Mouse (Mus musculus) heart, postnatal 14 days (tissue): ENCODE measurements around the gene Notum. TPM values are rescaled to one million over a fixed set of nuclear protein-coding genes. Genes with fewer than 3 reads are reported as not detected.

ENCODE experiments used
- DNase-seq, 2 experiments: peaks; one replicate each; pipeline ENCODE4 v3.0.0; 2021 to 2022
- intact Hi-C: fragments of 180-260 bp; cut with DNase I; formaldehyde crosslinking; loops from one replicate; pipeline ENCODE4 v1.15.1; 2025
- total RNA-seq, 2 experiments: library from RNA; stranded (reverse); gene quantifications; 2 replicates each; pipeline ENCODE4 v1.2.3; 2021

The Notum gene
- total RNA-seq, 2 experiments from 2014 or later, result 0.27 TPM; not detected in 1

DNA sequence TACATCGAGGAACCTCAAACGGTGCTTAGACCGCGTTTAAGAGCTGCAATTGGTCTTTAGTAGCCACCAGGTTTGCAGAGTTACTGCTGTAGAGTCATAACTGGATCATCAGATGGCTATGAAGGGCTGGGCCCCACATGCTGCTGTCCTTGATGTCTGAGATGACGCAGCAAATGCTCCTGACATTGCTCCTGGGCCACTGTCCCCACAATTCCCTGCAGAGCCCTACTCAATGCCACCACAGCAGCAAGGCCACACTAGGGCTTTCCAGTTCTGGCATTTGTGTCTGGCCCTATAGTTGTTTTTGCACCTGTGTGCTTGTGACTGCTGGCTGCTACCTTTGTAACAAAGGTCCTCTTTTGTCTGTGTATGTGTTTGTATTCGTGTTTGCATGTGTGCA is 38.2 kb downstream of the Notum start:
- intact Hi-C loops, result loop anchor here (5.0 kb wide), 1 partner anchor 174 kb away; the partner anchor contains the start of gene Dus1l
- no peak for DNase-seq

DNA sequence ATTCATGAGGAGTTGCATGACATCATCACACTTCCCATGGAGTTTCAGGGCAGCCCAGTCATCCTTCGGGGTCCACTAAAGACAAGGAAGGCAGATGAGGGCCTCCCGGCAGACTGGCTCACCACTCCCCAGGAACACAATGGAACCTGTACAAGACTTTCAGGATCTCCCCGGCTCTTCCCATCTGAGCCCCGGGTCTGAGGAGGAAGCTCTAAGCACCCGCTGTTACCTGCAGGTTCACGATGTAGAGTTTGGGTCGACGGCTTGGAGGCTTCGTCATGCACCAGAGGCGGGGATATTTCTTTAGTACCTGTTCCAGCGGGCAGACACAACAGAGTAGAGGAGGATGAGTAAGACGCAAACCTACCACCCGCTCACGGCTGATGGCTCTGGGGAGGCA is 40.8 kb downstream of the Notum start:
- intact Hi-C loops, result loop anchor here (5.0 kb wide), 1 partner anchor 177 kb away; the partner anchor contains the start of gene Dus1l
- no peak for DNase-seq

- intact Hi-C loops, result loop anchor here (2.0 kb wide), 1 partner anchor 94 kb away; the partner anchor contains the start of genes Cenpx and Lrrc45
Measured at GRCm38 (mm10) chr11:120618619-120619535, 42.1 kb downstream of the Notum start.

GRCm38 (mm10) chr11:120617519-120618112 is 43.4 kb downstream of the Notum start, which contains the start of gene Pcyt2:
Gene Pcyt2, minus strand, starts transcription at chr11:120617936.
- peak; percentile 89 to 94 for DNase-seq
- intact Hi-C loops, result loop anchor here (2.0 kb wide), 1 partner anchor 95 kb away; the partner anchor contains the start of genes Cenpx and Lrrc45

More at GRCm38 (mm10) chr11:120618619-120619535, 42.1 kb downstream of the Notum start:
- DNase-seq, result no peak

DNA sequence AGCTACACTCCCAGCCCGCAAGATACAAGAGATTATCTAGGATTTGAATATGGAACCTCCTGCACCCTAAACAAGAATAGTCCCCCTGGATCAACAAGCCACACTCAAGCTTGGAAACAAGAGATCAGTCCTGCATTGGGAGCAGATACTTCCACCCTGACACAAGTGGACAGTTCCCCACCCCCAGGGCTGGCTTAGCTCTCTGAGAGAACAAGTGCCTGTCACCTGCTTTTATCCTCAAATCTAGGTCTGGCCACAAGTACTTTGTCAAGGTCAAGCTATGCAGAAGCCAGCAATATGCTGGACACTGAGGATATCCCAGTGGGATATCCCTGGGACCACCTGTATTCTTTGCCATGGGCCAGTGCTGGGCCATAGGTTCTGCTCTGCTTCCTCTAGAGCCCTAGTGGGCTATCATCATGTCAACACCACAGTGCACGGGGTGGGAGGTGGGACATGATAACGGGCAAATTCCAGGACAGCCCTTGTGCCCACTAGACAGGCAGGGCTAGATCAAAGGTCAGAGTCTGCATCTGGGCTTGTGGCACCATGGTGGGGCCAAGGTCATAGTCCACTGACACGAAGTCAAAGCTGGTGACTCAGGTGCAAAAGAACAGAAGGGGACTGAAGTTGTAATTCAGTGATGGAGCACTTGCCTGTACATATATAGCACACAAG is 44.2 kb downstream of the Notum start:
- intact Hi-C loops, result no loop called here
- DNase-seq, result no peak

DNA sequence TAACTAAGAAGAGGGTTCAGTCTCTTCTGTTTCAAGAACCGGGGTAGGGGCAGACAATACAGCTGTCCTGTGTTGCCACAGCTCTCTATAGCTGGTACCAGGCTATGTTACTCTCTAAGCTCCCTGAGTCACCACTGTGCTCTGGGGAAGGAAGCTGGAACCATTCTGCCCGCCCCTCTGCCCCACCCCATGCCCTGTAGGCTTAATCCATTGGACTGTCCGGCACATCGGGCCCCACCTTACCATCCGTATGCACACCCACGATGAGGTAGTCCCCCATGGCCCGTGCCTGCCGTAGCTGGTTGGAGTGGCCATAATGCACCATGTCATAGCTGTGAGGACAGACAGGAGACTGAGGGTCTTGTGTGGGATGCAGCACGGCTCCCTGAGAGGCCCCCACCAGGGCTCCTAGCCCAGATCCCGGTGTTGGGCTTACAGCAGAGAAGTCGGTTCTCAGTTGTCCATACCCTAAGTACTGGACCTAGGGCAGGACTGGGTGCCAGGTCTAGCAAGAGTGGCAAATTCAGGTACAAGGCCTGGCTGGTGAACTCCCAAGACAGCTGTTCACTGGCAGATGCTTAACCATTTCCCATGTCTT is 45.3 kb downstream of the Notum start:
- no peak for DNase-seq
- intact Hi-C loops, result no loop called here

DNA sequence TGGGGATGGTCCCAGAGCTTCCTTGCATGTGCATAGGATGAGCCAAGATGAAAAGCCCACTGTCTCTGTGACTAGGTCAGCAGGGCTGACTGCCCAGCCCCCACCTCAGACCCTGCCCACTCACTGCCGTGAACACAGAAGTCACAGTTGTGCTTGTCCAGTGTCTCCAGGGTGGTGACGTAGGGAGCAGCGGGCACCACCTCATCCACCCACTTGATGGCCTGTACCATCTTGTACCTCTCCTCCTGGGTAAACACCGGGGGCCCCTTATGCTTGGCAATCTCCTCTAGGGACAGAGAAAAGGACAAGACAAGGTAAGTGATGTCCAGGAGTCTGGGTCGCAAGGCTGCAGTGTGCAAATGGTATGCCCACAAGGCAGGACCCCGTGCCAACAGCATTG is 45.8 kb downstream of the Notum start:
- DNase-seq, result no peak
- intact Hi-C loops, result no loop called here

DNA sequence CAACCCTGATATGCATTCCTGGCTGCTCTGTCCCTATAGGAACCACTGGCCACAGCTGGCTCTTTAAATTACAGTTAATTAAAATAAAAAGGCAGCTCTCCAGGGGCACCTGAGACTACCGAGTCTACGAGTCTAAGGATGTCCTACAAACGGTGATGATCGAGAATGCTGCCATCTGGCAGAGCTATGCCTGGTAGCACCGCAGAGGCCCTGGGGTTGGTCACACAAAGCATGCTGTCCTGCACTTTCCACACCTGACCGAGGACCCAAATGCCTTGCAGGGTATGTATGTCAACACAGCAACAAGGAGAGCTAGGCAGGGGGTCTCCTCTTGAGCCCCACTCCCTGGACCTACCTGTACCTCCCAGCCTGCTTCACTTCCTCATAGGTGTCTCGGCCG is 47.0 kb downstream of the Notum start:
- DNase-seq, result no peak
- intact Hi-C loops, result no loop called here

- DNase-seq, result no peak
- intact Hi-C loops, result no loop called here
Measured at GRCm38 (mm10) chr11:120613481-120613972, 47.4 kb downstream of the Notum start.

- intact Hi-C loops, result loop anchor here (1.0 kb wide), 2 partner anchors 98 to 123 kb away; no protein-coding TSS in a partner anchor
- DNase-seq, result peak; percentile 76 to 87
Measured at GRCm38 (mm10) chr11:120612763-120613162, 48.2 kb downstream of the Notum start.

DNA sequence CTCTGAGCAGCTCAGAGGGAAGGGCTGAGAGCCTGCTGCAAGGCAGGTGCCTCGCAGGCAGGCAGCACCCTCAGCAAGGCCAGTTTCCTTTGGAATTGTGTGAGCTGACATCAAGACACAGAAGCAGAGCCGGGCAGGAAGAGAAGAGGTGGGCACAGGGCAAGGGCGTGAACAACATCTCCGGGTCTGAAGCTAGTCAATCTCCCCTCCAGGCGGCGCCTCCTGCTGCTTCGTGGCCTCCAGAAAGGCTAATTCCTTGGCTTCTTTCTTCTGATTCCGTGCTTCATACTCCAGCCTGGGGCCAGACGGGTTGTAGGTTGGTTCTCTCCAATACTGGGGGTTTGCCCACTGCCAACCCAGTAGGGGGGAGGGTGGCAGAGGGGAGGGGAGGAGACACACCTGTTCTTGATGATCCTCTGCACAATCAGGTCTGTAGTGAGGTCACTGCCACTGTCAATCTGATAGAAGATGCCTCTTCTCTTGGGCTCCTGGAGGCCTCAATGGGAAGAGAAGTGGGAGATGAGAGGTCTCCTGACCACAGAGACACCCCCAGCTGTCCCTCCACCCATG is 50.4 kb downstream of the Notum start:
- intact Hi-C loops, result no loop called here
- DNase-seq, result no peak

DNA sequence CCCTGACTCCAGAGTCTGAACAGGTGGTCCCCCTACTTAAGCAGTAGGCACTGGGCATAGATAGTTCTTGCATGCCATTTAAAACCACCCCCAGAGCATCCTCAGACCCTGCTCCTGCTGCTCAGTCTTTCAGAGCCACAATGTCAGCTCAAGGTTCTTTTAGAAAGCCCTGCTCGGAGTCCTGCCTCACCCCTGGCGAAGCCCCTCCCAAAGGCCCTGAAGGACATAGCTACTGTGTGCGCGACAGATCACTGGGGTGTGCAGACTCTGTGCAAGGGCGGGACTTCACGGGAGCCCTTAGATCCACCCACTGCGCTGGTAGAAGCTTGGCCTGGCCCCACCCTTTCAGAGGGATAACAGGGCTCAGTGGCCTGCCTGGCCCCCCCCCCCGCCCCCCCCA is 51.7 kb downstream of the Notum start:
- intact Hi-C loops, result no loop called here
- no peak for DNase-seq

DNA sequence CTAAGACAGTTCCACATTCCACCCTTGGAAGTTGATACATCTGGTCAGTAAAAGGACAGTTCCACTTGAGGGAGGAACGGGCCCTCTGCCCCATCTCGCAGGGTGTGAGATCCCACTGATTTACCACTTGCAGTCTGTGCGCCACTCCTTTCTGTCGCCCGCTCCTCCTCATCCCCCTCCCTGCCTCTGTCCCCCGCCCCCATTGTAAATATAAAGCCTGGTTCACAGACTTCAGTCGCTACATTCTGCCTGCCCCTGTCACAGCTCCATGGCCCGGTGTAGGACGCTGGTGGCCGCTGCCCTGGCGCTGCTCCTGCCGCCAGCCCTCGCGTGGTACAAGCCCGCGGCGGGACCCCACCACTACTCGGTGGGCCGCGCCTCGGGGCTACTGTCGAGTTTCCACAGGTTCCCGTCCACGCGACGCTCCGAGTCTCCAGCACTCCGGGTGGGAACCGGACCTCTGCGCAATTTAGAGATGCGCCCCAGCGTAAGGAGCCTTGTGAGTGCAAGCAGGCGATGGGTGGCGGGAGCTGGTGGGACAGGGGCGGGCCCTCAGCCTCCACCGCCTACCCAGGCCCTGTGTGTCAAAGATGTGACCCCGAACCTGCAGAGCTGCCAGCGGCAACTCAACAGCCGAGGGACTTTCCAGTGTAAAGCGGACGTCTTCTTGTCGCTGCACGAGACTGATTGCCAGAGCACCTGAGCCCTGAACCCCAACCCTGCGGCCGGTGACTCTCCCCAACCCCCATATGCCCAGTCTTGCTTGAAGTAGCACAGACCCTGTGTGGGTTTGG is 52.5 kb downstream of the Notum start, which contains the start of gene Npb:
Gene Npb, plus strand, starts transcription at position 237 of the 794 bp plus-strand sequence.
- DNase-seq, result no peak
- intact Hi-C loops, result no loop called here

DNA sequence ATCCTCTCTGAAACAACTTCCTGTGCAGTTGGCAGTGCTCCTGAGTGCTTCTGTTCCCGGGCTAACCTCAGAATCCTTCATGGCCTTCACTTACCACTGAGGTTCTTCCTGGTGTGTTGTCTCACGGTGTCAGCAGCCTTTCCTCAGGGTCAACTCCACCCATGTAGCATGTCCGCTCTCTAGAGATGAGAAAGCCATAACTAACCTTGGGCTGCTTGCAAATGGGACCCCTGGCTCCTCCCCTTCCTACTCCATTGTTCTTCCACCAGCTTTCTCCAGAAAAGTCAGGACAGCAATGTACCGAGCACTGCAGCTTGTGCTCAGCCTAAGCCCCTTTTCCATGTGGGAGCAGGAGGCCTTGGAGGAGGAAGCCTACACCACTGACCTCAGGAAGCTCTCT is 54.2 kb downstream of the Notum start:
- DNase-seq, result no peak
- intact Hi-C loops, result no loop called here

DNA sequence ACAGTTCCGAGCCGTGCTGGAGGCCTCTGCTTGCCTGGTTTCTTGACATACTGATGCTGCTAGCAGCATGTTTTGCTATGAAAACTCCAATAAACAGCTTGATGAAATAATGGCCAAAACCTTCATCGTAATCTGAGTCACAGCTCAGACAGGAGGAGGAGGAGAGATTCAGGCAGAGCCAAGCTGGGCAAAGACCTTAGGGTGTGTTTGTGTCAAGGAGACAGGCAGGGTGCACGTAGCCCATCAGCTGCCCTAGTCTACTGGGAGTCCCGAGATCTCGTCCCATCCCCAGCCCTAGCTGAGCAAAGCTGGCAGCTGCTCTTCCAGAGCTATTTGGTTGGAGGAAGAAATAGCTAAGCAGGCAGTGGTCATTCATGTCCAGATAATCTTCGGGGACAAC is 55.3 kb downstream of the Notum start:
- DNase-seq, result no peak
- intact Hi-C loops, result no loop called here
